Mouse (Mus musculus): ENCODE data around the gene Foxr1.
A peak's percentile ranks its signal among the peaks of the same experiment; 100 is the strongest.

Foxr1 gene

GRCm38 (mm10) chr9:44440961-44441360 lies at the start of gene Foxr1:
Foxr1 (minus strand) TSS chr9:44441136.
- DNase-seq (ENCODE audit: low spot score), result no peak

GRCm38 (mm10) chr9:44490086-44490967 lies 49.4 kb upstream of the Foxr1 start:
- peak; percentile 60 for DNase-seq (ENCODE audit: low spot score)

- DNase-seq (ENCODE audit: low spot score), result peak; percentile 47
Measured at GRCm38 (mm10) chr9:44489651-44490085, 48.7 kb upstream of the Foxr1 start.

GRCm38 (mm10) chr9:44488855-44489381 lies 48.0 kb upstream of the Foxr1 start:
- DNase-seq (ENCODE audit: low spot score), result peak; percentile 98

- DNase-seq (ENCODE audit: low spot score), result peak; percentile 94
Measured at GRCm38 (mm10) chr9:44488416-44488815, 47.5 kb upstream of the Foxr1 start.

GRCm38 (mm10) chr9:44487441-44487840 lies 46.5 kb upstream of the Foxr1 start:
- peak; percentile 78 for DNase-seq (ENCODE audit: low spot score)

GRCm38 (mm10) chr9:44486741-44487421 lies 45.9 kb upstream of the Foxr1 start:
- peak; percentile 80 for DNase-seq (ENCODE audit: low spot score)

GRCm38 (mm10) chr9:44486335-44486734 lies 45.4 kb upstream of the Foxr1 start:
- peak; percentile 83 for DNase-seq (ENCODE audit: low spot score)

GRCm38 (mm10) chr9:44485516-44486161 lies 44.7 kb upstream of the Foxr1 start:
- no peak for DNase-seq (ENCODE audit: low spot score)

GRCm38 (mm10) chr9:44485105-44485515 lies 44.2 kb upstream of the Foxr1 start:
- DNase-seq (ENCODE audit: low spot score), result no peak

- DNase-seq (ENCODE audit: low spot score), result peak; percentile 51
Measured at GRCm38 (mm10) chr9:44484311-44485104, 43.6 kb upstream of the Foxr1 start.

- peak; percentile 90 for DNase-seq (ENCODE audit: low spot score)
Measured at GRCm38 (mm10) chr9:44483510-44484044, 42.6 kb upstream of the Foxr1 start.

GRCm38 (mm10) chr9:44483041-44483509 lies 42.1 kb upstream of the Foxr1 start:
- no peak for DNase-seq (ENCODE audit: low spot score)

- DNase-seq (ENCODE audit: low spot score), result peak; percentile 89
Measured at GRCm38 (mm10) chr9:44482552-44482951, 41.6 kb upstream of the Foxr1 start, which contains the start of gene Bcl9l. Bcl9l (plus strand) TSS chr9:44482825.

- DNase-seq (ENCODE audit: low spot score), result no peak
Measured at GRCm38 (mm10) chr9:44482112-44482511, 41.2 kb upstream of the Foxr1 start.

GRCm38 (mm10) chr9:44479628-44480428 lies 38.9 kb upstream of the Foxr1 start:
- DNase-seq (ENCODE audit: low spot score), result peak; percentile 97

GRCm38 (mm10) chr9:44478959-44479605 lies 38.1 kb upstream of the Foxr1 start:
- DNase-seq (ENCODE audit: low spot score), result peak; percentile 76

GRCm38 (mm10) chr9:44478229-44478921 lies 37.4 kb upstream of the Foxr1 start:
- DNase-seq (ENCODE audit: low spot score), result peak; percentile 78

Measured in adipocyte (in vitro differentiated cells).